Mouse (Mus musculus): Measurements from ENCODE around the gene Gapdh. TPM values are rescaled to one million over a fixed set of nuclear protein-coding genes. Genes with fewer than 3 reads are reported as not detected.

Gapdh gene
- polyA plus RNA-seq, 1 experiment from 2014 or later: 3,222 TPM

Small RNA genes lying within 50 kb of the gene (microRNA-seq; reads per million reads assigned to microRNA genes)
- 2.4 reads per million for gene Mir3098

Other genes with a start within 250 kb of the Gapdh start
- 261 and 296 TPM in 2 replicates for gene Ptms, start 246.4 kb downstream of the Gapdh start, polyA plus RNA-seq (2016; fragmentation: Nextera tagmentation; extraction: Ambion mirVana)
- gene Mlf2, start 235.1 kb downstream of the Gapdh start, polyA plus RNA-seq (2016; fragmentation: Nextera tagmentation; extraction: Ambion mirVana): 428 and 435 TPM in 2 replicates
- 140 and 142 TPM in 2 replicates for gene Cops7a, start 200.9 kb downstream of the Gapdh start, polyA plus RNA-seq (2016; fragmentation: Nextera tagmentation; extraction: Ambion mirVana)
- gene Pianp, start 169.8 kb downstream of the Gapdh start, polyA plus RNA-seq (2016; fragmentation: Nextera tagmentation; extraction: Ambion mirVana): 0.81 and 2.1 TPM in 2 replicates
- 9.3 and 9.5 TPM in 2 replicates for gene Zfp384, start 157.3 kb downstream of the Gapdh start, polyA plus RNA-seq (2016; fragmentation: Nextera tagmentation; extraction: Ambion mirVana)
- 121 and 149 TPM in 2 replicates for gene Ing4, start 126.7 kb downstream of the Gapdh start, polyA plus RNA-seq (2016; fragmentation: Nextera tagmentation; extraction: Ambion mirVana)
- 10.1 and 14.2 TPM in 2 replicates for gene Acrbp, start 116.8 kb downstream of the Gapdh start, polyA plus RNA-seq (2016; fragmentation: Nextera tagmentation; extraction: Ambion mirVana)
- gene Lpar5, start 98.5 kb downstream of the Gapdh start, polyA plus RNA-seq (2016; fragmentation: Nextera tagmentation; extraction: Ambion mirVana): 0.16 and 0.19 TPM in 2 replicates
- 90.7 and 103 TPM in 2 replicates for gene Chd4, start 70.5 kb downstream of the Gapdh start, polyA plus RNA-seq (2016; fragmentation: Nextera tagmentation; extraction: Ambion mirVana)
- gene Nop2, start 34.6 kb downstream of the Gapdh start, polyA plus RNA-seq (2016; fragmentation: Nextera tagmentation; extraction: Ambion mirVana): 72.6 and 86.4 TPM in 2 replicates
- gene Iffo1, start 21.2 kb downstream of the Gapdh start, polyA plus RNA-seq (2016; fragmentation: Nextera tagmentation; extraction: Ambion mirVana): 12.7 and 15.1 TPM in 2 replicates
- gene Ncapd2, start 25.2 kb upstream of the Gapdh start, polyA plus RNA-seq (2016; fragmentation: Nextera tagmentation; extraction: Ambion mirVana): 236 and 246 TPM in 2 replicates
- gene Mrpl51, start 25.3 kb upstream of the Gapdh start, polyA plus RNA-seq (2016; fragmentation: Nextera tagmentation; extraction: Ambion mirVana): 211 and 231 TPM in 2 replicates
- gene Vamp1, start 49.1 kb upstream of the Gapdh start, polyA plus RNA-seq (2016; fragmentation: Nextera tagmentation; extraction: Ambion mirVana): 4.2 and 5.1 TPM in 2 replicates
- 1.5 and 2.0 TPM in 2 replicates for gene Tapbpl, start 65.4 kb upstream of the Gapdh start, polyA plus RNA-seq (2016; fragmentation: Nextera tagmentation; extraction: Ambion mirVana)
- 2.1 and 2.2 TPM in 2 replicates for gene Cd27, start 70.5 kb upstream of the Gapdh start, polyA plus RNA-seq (2016; fragmentation: Nextera tagmentation; extraction: Ambion mirVana)
- gene Tuba3a, start 119.6 kb upstream of the Gapdh start, polyA plus RNA-seq (2016; fragmentation: Nextera tagmentation; extraction: Ambion mirVana): 0.11 TPM in 1 of 2 replicates, not detected in the other
- gene Ltbr, start 147.4 kb upstream of the Gapdh start, polyA plus RNA-seq (2016; fragmentation: Nextera tagmentation; extraction: Ambion mirVana): 21.2 and 23.5 TPM in 2 replicates
- gene Scnn1a, start 154.2 kb upstream of the Gapdh start, polyA plus RNA-seq (2016; fragmentation: Nextera tagmentation; extraction: Ambion mirVana): 0.25 and 0.48 TPM in 2 replicates
- gene Tnfrsf1a, start 182.9 kb upstream of the Gapdh start, polyA plus RNA-seq (2016; fragmentation: Nextera tagmentation; extraction: Ambion mirVana): 21.7 and 24.5 TPM in 2 replicates
- 0.12 and 0.15 TPM in 2 replicates for gene Plekhg6, start 214.3 kb upstream of the Gapdh start, polyA plus RNA-seq (2016; fragmentation: Nextera tagmentation; extraction: Ambion mirVana)